Mouse (Mus musculus): ENCODE measurements at regions not wholly inside any gene's neighbourhood (a gene's known extent, or its start where the extent isn't known, plus 50 kb on each side); places are given as distances from the start of the nearest gene placed in this dataset.
A peak's percentile ranks its signal among the peaks of the same experiment; 100 is the strongest.

- DNase-seq (ENCODE audit: low read depth, low spot score) = no peak
- no peaks in the 10 kb centered on the region for H3K36me3 ChIP-seq (ENCODE audit: control insufficient read depth, insufficient read depth, low read length, poor library complexity, severe bottlenecking)
- no peaks in the 10 kb centered on the region for H3K27me3 ChIP-seq (ENCODE audit: control insufficient read depth, insufficient read depth, low read length, poor library complexity, severe bottlenecking)
Observed at GRCm38 (mm10) chr3:18295921-18296320, 347.7 kb downstream of the Cypt12 start.

GRCm38 (mm10) chr3:18298699-18299098 is 350.5 kb downstream of the Cypt12 start:
- no peaks in the 10 kb centered on the region for H3K27me3 ChIP-seq (ENCODE audit: control insufficient read depth, insufficient read depth, low read length, poor library complexity, severe bottlenecking)
- no peaks in the 10 kb centered on the region for H3K36me3 ChIP-seq (ENCODE audit: control insufficient read depth, insufficient read depth, low read length, poor library complexity, severe bottlenecking)
- DNase-seq (ENCODE audit: low read depth, low spot score) = no peak

DNA sequence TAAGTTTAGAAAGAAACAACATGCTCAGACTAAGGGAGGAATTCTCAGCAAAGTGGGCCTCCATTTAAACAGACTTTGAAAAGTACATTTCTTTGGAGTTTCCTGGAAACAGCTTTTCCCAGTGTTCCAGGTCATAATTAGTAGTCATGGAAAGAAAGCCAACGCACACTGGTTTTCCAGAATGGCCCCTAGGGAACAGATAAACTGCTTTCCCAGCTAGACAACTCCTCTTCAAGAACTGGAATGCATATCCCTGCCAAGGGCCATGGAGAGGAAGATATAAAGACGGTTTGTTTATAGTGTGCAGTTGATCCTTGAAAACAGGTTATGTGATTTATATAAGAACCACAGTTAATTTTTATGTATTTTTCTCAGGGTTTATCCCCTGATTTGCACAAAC is 351.3 kb downstream of the Cypt12 start:
- no peaks in the 10 kb centered on the region for H3K27me3 ChIP-seq (ENCODE audit: control insufficient read depth, insufficient read depth, low read length, poor library complexity, severe bottlenecking)
- H3K36me3 ChIP-seq (ENCODE audit: control insufficient read depth, insufficient read depth, low read length, poor library complexity, severe bottlenecking) = no peaks in the 10 kb centered on the region
- no peak for DNase-seq (ENCODE audit: low read depth, low spot score)

- Histone ChIP-seq H3K27me3 (ENCODE audit: control insufficient read depth, insufficient read depth, low read length, poor library complexity, severe bottlenecking) (no peaks in the 10 kb centered on the region), H3K36me3 (ENCODE audit: control insufficient read depth, insufficient read depth, low read length, poor library complexity, severe bottlenecking) (no peaks in the 10 kb centered on the region)
- peak; percentile 15 for DNase-seq (ENCODE audit: low read depth, low spot score)
Observed at GRCm38 (mm10) chr3:18319433-18319832, 371.2 kb downstream of the Cypt12 start.

GRCm38 (mm10) chr3:18333182-18333581 is 385.0 kb downstream of the Cypt12 start:
- DNase-seq (ENCODE audit: low read depth, low spot score) = no peak
- H3K27me3 ChIP-seq (ENCODE audit: control insufficient read depth, insufficient read depth, low read length, poor library complexity, severe bottlenecking) = no peaks in the 10 kb centered on the region

DNA sequence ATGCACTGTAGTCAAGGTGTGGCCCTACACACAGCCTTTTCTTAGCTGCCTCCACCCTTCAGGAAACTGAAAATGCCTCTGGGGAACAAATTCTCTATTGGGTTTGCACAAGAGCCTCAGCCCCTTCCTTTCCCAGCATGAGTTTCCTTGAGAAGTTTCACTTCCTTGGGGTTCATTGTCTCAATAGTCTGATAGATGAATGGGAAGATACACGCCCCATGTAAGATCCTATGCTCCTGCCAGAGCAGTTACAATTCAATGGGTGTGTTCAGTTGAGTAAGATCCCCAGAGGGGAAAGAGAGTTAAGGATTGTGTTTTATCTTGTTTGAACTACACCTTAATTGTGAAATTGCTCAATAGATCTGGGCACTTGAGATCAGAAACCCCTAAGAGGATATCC is 391.0 kb downstream of the Cypt12 start:
- no peak for DNase-seq (ENCODE audit: low read depth, low spot score)
- H3K27me3 ChIP-seq (ENCODE audit: control insufficient read depth, insufficient read depth, low read length, poor library complexity, severe bottlenecking) = no peaks in the 10 kb centered on the region
- H3K36me3 ChIP-seq (ENCODE audit: control insufficient read depth, insufficient read depth, low read length, poor library complexity, severe bottlenecking) = no peaks in the 10 kb centered on the region

More at GRCm38 (mm10) chr3:18333182-18333581, 385.0 kb downstream of the Cypt12 start:
- H3K36me3 ChIP-seq (ENCODE audit: control insufficient read depth, insufficient read depth, low read length, poor library complexity, severe bottlenecking) = no peaks in the 10 kb centered on the region

DNA sequence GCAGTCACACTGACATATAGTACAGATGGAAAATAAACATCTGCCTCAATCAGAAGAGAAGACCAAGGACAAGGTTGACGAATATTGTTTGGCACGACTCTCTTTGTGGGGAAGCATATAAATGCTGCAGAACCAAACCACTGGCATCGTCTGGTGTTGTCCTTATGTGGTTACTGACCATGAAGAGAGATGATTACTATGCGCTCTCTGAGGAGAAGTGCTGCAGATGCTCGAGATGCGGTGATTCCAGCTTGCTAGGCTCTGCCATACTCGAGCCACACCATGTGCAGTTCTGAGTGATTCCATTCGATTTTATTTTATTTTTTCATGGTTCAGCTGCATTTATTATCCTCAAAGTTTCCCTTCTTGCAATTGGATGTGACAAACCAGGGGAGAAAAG is 393.5 kb downstream of the Cypt12 start:
- Histone ChIP-seq H3K36me3 (ENCODE audit: control insufficient read depth, insufficient read depth, low read length, poor library complexity, severe bottlenecking) (no peaks in the 10 kb centered on the region), H3K27me3 (ENCODE audit: control insufficient read depth, insufficient read depth, low read length, poor library complexity, severe bottlenecking) (no peaks in the 10 kb centered on the region)
- no peak for DNase-seq (ENCODE audit: low read depth, low spot score)

DNA sequence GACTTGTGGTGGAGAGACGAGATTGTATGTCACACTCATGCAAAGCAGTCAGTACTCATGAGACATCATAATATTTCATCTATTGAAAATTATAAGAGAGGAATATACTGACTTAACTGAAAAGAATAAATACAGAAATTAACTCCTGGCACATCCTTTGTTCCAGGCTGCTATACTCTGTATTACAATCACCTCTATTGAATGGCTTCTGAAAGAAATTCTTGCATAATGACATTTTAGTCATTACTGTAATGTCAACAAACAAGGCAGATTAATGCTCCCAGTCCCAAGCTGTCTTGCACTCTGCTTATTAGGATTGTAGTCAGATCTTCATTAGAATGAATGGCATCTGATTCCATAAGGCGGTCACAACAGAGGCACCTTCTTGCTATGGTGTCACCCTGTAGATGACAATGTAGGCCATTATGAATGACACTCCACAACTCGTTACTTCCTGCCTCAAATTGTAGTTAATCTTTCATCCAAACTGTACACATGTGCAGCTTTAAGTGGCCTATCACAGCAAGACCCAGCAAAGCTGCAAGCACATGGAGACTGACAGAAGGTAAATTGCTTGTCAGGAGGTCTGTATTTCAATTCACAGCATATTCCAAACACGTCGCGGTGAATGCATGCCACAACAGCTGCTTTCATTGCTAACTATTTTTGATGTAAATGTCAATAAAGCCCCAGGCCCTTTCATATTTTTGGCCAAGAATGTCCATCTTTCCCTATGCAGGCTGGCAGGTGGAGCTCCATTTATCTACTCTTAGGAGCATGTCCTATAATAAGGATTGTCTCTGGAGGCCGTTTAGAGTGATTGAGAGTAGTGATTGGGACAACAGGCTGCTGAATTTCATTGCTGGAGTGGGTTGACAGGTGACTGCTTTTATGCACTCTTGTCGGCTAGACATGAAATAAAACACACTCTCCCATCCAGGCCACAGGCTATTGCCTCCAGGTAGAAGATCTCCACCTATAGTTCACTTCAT is 430.1 kb downstream of the Cypt12 start:
- no peaks in the 10 kb centered on the region for H3K27me3 ChIP-seq (ENCODE audit: control insufficient read depth, insufficient read depth, low read length, poor library complexity, severe bottlenecking)
- DNase-seq (ENCODE audit: low read depth, low spot score) = no peak
- no peaks in the 10 kb centered on the region for H3K36me3 ChIP-seq (ENCODE audit: control insufficient read depth, insufficient read depth, low read length, poor library complexity, severe bottlenecking)

GRCm38 (mm10) chr3:18421886-18422575 is 473.8 kb downstream of the Cypt12 start:
- Histone ChIP-seq H3K27me3 (ENCODE audit: control insufficient read depth, insufficient read depth, low read length, poor library complexity, severe bottlenecking) (no peaks in the 10 kb centered on the region), H3K36me3 (ENCODE audit: control insufficient read depth, insufficient read depth, low read length, poor library complexity, severe bottlenecking) (no peaks in the 10 kb centered on the region)
- DNase-seq (ENCODE audit: low read depth, low spot score) = no peak

DNA sequence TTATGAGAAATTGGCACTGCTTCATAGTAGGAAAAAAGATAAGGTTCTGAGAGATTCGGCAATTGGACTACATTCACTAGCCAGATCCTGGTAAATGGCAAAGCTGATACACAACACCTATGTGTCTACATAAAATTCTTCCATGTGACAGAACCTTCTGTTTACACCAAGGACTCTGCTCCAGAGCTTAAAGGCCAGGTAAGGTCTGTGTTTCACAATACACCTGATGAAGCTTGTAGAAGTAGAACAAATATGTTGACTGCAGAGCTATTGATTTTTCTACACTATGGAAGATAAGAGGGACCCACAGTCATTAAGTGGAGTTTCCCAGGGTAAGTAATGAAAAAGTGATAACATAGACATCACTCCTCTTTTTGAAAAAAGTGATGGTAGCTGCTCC is 480.7 kb downstream of the Cypt12 start:
- no peak for DNase-seq (ENCODE audit: low read depth, low spot score)
- no peaks in the 10 kb centered on the region for H3K27me3 ChIP-seq (ENCODE audit: control insufficient read depth, insufficient read depth, low read length, poor library complexity, severe bottlenecking)
- no peaks in the 10 kb centered on the region for H3K36me3 ChIP-seq (ENCODE audit: control insufficient read depth, insufficient read depth, low read length, poor library complexity, severe bottlenecking)

DNA sequence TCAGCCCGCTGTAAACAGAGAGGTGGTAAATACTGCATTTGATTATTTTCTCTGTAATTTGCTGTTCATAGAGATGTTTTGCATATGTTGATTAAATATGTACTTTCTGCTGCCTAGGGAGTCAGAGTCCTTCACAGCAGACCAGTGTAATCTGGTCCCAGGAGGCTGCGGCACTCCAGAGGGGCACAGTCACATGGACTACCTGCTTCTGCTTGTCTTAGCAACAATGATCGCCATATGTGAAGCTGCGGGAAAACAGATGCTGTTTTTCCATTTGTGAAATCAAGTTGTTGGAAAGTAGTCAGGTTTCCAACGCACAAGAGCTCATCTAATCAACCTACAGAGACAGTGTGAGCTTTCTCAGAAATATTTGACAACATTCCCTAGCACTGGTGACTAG is 490.6 kb downstream of the Cypt12 start:
- no peaks in the 10 kb centered on the region for H3K36me3 ChIP-seq (ENCODE audit: control insufficient read depth, insufficient read depth, low read length, poor library complexity, severe bottlenecking)
- DNase-seq (ENCODE audit: low read depth, low spot score) = no peak

DNA sequence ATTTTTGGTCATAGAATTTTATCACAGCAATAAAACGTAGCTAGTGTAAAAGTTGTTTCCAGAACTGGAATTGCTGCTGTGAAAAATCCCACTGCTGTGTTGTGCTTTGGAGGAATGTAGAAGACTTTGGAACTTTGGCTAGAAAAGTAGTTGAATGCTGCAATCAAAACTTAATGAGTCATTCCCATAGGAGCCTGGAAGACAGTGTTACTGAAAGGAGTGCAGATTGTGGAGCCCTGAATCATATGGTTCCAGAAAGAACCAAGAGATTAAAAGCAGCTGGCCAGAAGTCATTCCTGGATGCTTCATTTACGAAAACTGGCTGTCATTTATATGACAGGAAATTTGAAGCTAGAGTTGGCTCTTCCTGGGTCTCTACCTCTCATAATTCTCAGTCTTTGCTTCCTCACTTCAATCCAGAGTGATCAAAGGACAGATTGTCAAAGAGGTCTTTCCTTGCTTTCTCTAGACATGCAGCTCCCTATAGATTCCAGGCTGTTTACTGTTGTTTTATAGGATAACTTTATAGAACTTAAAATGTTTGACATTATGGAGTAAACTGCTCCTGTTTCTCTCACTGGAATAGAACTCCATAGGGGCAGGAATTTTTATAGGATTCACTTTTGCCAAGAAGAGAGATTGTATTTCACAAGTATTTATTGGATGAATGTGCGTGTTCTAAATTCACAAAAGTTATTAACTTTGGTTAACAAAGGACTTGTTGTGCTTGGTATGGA is 504.2 kb downstream of the Cypt12 start:
- H3K27me3 ChIP-seq (ENCODE audit: control insufficient read depth, insufficient read depth, low read length, poor library complexity, severe bottlenecking) = no peaks in the 10 kb centered on the region
- H3K36me3 ChIP-seq (ENCODE audit: control insufficient read depth, insufficient read depth, low read length, poor library complexity, severe bottlenecking) = no peaks in the 10 kb centered on the region
- no peak for DNase-seq (ENCODE audit: low read depth, low spot score)

More for the DNA sequence above, 490.6 kb downstream of the Cypt12 start:
- H3K27me3 ChIP-seq (ENCODE audit: control insufficient read depth, insufficient read depth, low read length, poor library complexity, severe bottlenecking) = no peaks in the 10 kb centered on the region

GRCm38 (mm10) chr3:18453220-18453985 is 505.2 kb downstream of the Cypt12 start:
- Histone ChIP-seq H3K27me3 (ENCODE audit: control insufficient read depth, insufficient read depth, low read length, poor library complexity, severe bottlenecking) (no peaks in the 10 kb centered on the region), H3K36me3 (ENCODE audit: control insufficient read depth, insufficient read depth, low read length, poor library complexity, severe bottlenecking) (no peaks in the 10 kb centered on the region)
- no peak for DNase-seq (ENCODE audit: low read depth, low spot score)

DNA sequence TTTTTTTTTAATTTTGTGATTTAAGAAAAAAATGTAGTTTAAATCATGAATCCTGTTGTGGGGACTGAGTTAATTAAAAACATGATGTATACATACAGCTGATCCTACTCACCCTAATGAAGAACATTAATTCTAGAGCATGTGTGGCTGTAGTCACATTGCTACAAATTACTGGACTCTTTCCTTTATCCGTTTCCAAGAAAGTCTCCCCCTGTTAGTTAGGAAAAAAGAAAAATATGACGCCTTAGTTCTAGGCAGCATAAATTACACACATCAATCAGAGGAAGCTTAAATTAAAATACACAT is 505.7 kb downstream of the Cypt12 start:
- no peaks in the 10 kb centered on the region for H3K36me3 ChIP-seq (ENCODE audit: control insufficient read depth, insufficient read depth, low read length, poor library complexity, severe bottlenecking)
- no peaks in the 10 kb centered on the region for H3K27me3 ChIP-seq (ENCODE audit: control insufficient read depth, insufficient read depth, low read length, poor library complexity, severe bottlenecking)

More for the DNA sequence above, 505.7 kb downstream of the Cypt12 start:
- DNase-seq (ENCODE audit: low read depth, low spot score) = no peak

All from splenic B cell, adult 2 months (primary cell).